Mouse (Mus musculus): Measurements from ENCODE around the gene Nid1. TPM values are rescaled to one million over a fixed set of nuclear protein-coding genes. Genes with fewer than 3 reads are reported as not detected.
"Not testable (repeated sequence)": the region's sequence is repeated elsewhere in the genome, so short reads cannot be mapped to it uniquely, and the experiment has no call there.

Gene Nid1
- polyA plus RNA-seq, 1 experiment from 2014 or later: 20.7 TPM

- no peak for ATAC-seq
- no peaks in the 10 kb centered on the region for H3K27me3 ChIP-seq (replicated peaks; ENCODE audit: control insufficient read depth, insufficient read depth, low read length)
- 0 out of 2 replicates have a peak, but pooled peaks cover 2% of the 10 kb centered on the region for H3K4me1 ChIP-seq (replicated peaks; ENCODE audit: control insufficient read depth, insufficient read depth, low read length)
- no peak overlapping the region for H3K27ac ChIP-seq (ENCODE audit: low read length)
- no peaks in the 10 kb centered on the region for H3K36me3 ChIP-seq (ENCODE audit: control insufficient read depth, insufficient read depth)
- H3K9me3 ChIP-seq (ENCODE audit: control insufficient read depth, low read length): no peaks in the 10 kb centered on the region
- no peak overlapping the region for H3K4me3 ChIP-seq (replicated peaks; ENCODE audit: low read length)
- no peak overlapping the region for H3K4me2 ChIP-seq (ENCODE audit: low read length)
- 76% methylated on average over 2 of the region's 2 CpGs for WGBS
- H3K9ac ChIP-seq (replicated peaks; ENCODE audit: low read depth, low read length): no peak overlapping the region
Measured at GRCm38 (mm10) chr13:13525205-13525604, 87.9 kb downstream of the Nid1 start.

GRCm38 (mm10) chr13:13525877-13526276, 88.5 kb downstream of the Nid1 start:
- no peaks in the 10 kb centered on the region for H3K27me3 ChIP-seq (replicated peaks; ENCODE audit: control insufficient read depth, insufficient read depth, low read length)
- 85% methylated on average over 5 of the region's 5 CpGs for WGBS
- H3K9ac ChIP-seq (replicated peaks; ENCODE audit: low read depth, low read length): no peak overlapping the region
- no peaks in the 10 kb centered on the region for H3K36me3 ChIP-seq (ENCODE audit: control insufficient read depth, insufficient read depth)
- no peak overlapping the region for H3K4me2 ChIP-seq (ENCODE audit: low read length)
- H3K9me3 ChIP-seq (ENCODE audit: control insufficient read depth, low read length): no peaks in the 10 kb centered on the region
- no peak overlapping the region for H3K4me3 ChIP-seq (replicated peaks; ENCODE audit: low read length)
- H3K27ac ChIP-seq (ENCODE audit: low read length): no peak overlapping the region
- 0 out of 2 replicates have a peak, but pooled peaks cover 2% of the 10 kb centered on the region for H3K4me1 ChIP-seq (replicated peaks; ENCODE audit: control insufficient read depth, insufficient read depth, low read length)
- no peak for ATAC-seq

GRCm38 (mm10) chr13:13529115-13529542, 91.8 kb downstream of the Nid1 start:
- WGBS: 77% methylated on average over 11 of the region's 11 CpGs

GRCm38 (mm10) chr13:13530913-13531312, 93.6 kb downstream of the Nid1 start:
- Histone ChIP-seq H3K27me3 (replicated peaks; ENCODE audit: control insufficient read depth, insufficient read depth, low read length) (no peaks in the 10 kb centered on the region), H3K36me3 (ENCODE audit: control insufficient read depth, insufficient read depth) (no peaks in the 10 kb centered on the region), H3K27ac (ENCODE audit: low read length) (no peak overlapping the region), H3K4me2 (ENCODE audit: low read length) (no peak overlapping the region), H3K9ac (replicated peaks; ENCODE audit: low read depth, low read length) (no peak overlapping the region), H3K9me3 (ENCODE audit: control insufficient read depth, low read length) (no peaks in the 10 kb centered on the region), H3K4me1 (replicated peaks; ENCODE audit: control insufficient read depth, insufficient read depth, low read length) (no peaks in the 10 kb centered on the region), H3K4me3 (replicated peaks; ENCODE audit: low read length) (no peak overlapping the region)
- no peak for ATAC-seq
- 89% methylated on average over 4 of the region's 4 CpGs for WGBS

More at GRCm38 (mm10) chr13:13529115-13529542, 91.8 kb downstream of the Nid1 start:
- 0 out of 2 replicates have a peak, but pooled peaks cover 2% of the 10 kb centered on the region for H3K4me1 ChIP-seq (replicated peaks; ENCODE audit: control insufficient read depth, insufficient read depth, low read length)
- no peaks in the 10 kb centered on the region for H3K9me3 ChIP-seq (ENCODE audit: control insufficient read depth, low read length)
- no peaks in the 10 kb centered on the region for H3K36me3 ChIP-seq (ENCODE audit: control insufficient read depth, insufficient read depth)
- H3K27me3 ChIP-seq (replicated peaks; ENCODE audit: control insufficient read depth, insufficient read depth, low read length): no peaks in the 10 kb centered on the region
- H3K4me2 ChIP-seq (ENCODE audit: low read length): no peak overlapping the region
- no peak overlapping the region for H3K9ac ChIP-seq (replicated peaks; ENCODE audit: low read depth, low read length)
- no peak overlapping the region for H3K27ac ChIP-seq (ENCODE audit: low read length)
- no peak for ATAC-seq
- H3K4me3 ChIP-seq (replicated peaks; ENCODE audit: low read length): no peak overlapping the region

GRCm38 (mm10) chr13:13531923-13532322, 94.6 kb downstream of the Nid1 start:
- Histone ChIP-seq H3K27ac (ENCODE audit: low read length) (no peak overlapping the region), H3K4me1 (replicated peaks; ENCODE audit: control insufficient read depth, insufficient read depth, low read length) (no peaks in the 10 kb centered on the region), H3K9me3 (ENCODE audit: control insufficient read depth, low read length) (no peaks in the 10 kb centered on the region), H3K4me3 (replicated peaks; ENCODE audit: low read length) (no peak overlapping the region), H3K36me3 (ENCODE audit: control insufficient read depth, insufficient read depth) (no peaks in the 10 kb centered on the region), H3K27me3 (replicated peaks; ENCODE audit: control insufficient read depth, insufficient read depth, low read length) (no peaks in the 10 kb centered on the region), H3K4me2 (ENCODE audit: low read length) (no peak overlapping the region), H3K9ac (replicated peaks; ENCODE audit: low read depth, low read length) (no peak overlapping the region)
- 92% methylated on average over 7 of the region's 7 CpGs for WGBS
- ATAC-seq: no peak

GRCm38 (mm10) chr13:13536555-13536954, 99.2 kb downstream of the Nid1 start:
- Histone ChIP-seq H3K4me3 (replicated peaks; ENCODE audit: low read length) (no peak overlapping the region), H3K4me2 (ENCODE audit: low read length) (no peak overlapping the region), H3K9me3 (ENCODE audit: control insufficient read depth, low read length) (no peaks in the 10 kb centered on the region), H3K9ac (replicated peaks; ENCODE audit: low read depth, low read length) (no peak overlapping the region), H3K36me3 (ENCODE audit: control insufficient read depth, insufficient read depth) (no peaks in the 10 kb centered on the region), H3K4me1 (replicated peaks; ENCODE audit: control insufficient read depth, insufficient read depth, low read length) (peaks cover 5% of the 10 kb centered on the region; the same call in 1 of the 2 replicates), H3K27me3 (replicated peaks; ENCODE audit: control insufficient read depth, insufficient read depth, low read length) (no peaks in the 10 kb centered on the region), H3K27ac (ENCODE audit: low read length) (no peak overlapping the region)
- WGBS: 90% methylated on average over 2 of the region's 2 CpGs
- no peak for ATAC-seq

- no peak overlapping the region for H3K4me2 ChIP-seq (ENCODE audit: low read length)
- ATAC-seq: no peak
- peaks cover 5% of the 10 kb centered on the region; the same call in 1 of the 2 replicates for H3K4me1 ChIP-seq (replicated peaks; ENCODE audit: control insufficient read depth, insufficient read depth, low read length)
- H3K4me3 ChIP-seq (replicated peaks; ENCODE audit: low read length): no peak overlapping the region
- no peak overlapping the region for H3K27ac ChIP-seq (ENCODE audit: low read length)
- no peaks in the 10 kb centered on the region for H3K27me3 ChIP-seq (replicated peaks; ENCODE audit: control insufficient read depth, insufficient read depth, low read length)
- H3K9ac ChIP-seq (replicated peaks; ENCODE audit: low read depth, low read length): no peak overlapping the region
- WGBS: 83% methylated on average over 2 of the region's 2 CpGs
- no peaks in the 10 kb centered on the region for H3K9me3 ChIP-seq (ENCODE audit: control insufficient read depth, low read length)
- no peaks in the 10 kb centered on the region for H3K36me3 ChIP-seq (ENCODE audit: control insufficient read depth, insufficient read depth)
Measured at GRCm38 (mm10) chr13:13537272-13538015, 100.1 kb downstream of the Nid1 start.

- Histone ChIP-seq H3K9me3 (ENCODE audit: control insufficient read depth, low read length) (no peaks in the 10 kb centered on the region), H3K4me3 (replicated peaks; ENCODE audit: low read length) (no peak overlapping the region), H3K9ac (replicated peaks; ENCODE audit: low read depth, low read length) (no peak overlapping the region), H3K27ac (ENCODE audit: low read length) (no peak overlapping the region), H3K27me3 (replicated peaks; ENCODE audit: control insufficient read depth, insufficient read depth, low read length) (no peaks in the 10 kb centered on the region), H3K4me2 (ENCODE audit: low read length) (no peak overlapping the region), H3K4me1 (replicated peaks; ENCODE audit: control insufficient read depth, insufficient read depth, low read length) (peaks cover 5% of the 10 kb centered on the region; the same call in 1 of the 2 replicates), H3K36me3 (ENCODE audit: control insufficient read depth, insufficient read depth) (no peaks in the 10 kb centered on the region)
- peak; percentile 31; the same call in 1 of the 2 replicates for ATAC-seq
- 21% methylated on average over 4 of the region's 4 CpGs for WGBS
Measured at GRCm38 (mm10) chr13:13538585-13539300, 101.4 kb downstream of the Nid1 start.

GRCm38 (mm10) chr13:13543073-13543472, 105.7 kb downstream of the Nid1 start:
- H3K9me3 ChIP-seq (ENCODE audit: control insufficient read depth, low read length); H3K27ac ChIP-seq (ENCODE audit: low read length); H3K27me3 ChIP-seq (replicated peaks; ENCODE audit: control insufficient read depth, insufficient read depth, low read length); ATAC-seq; H3K36me3 ChIP-seq (ENCODE audit: control insufficient read depth, insufficient read depth); H3K4me2 ChIP-seq (ENCODE audit: low read length); H3K9ac ChIP-seq (replicated peaks; ENCODE audit: low read depth, low read length); H3K4me1 ChIP-seq (replicated peaks; ENCODE audit: control insufficient read depth, insufficient read depth, low read length); H3K4me3 ChIP-seq (replicated peaks; ENCODE audit: low read length): not testable (repeated sequence)
- WGBS: 94% methylated on average over 10 of the region's 10 CpGs
